ENCODE assay signal across 17 mouse cellular contexts in genomic region chr2:71033987-71034386, GRCm38 (mm10). TPM values are rescaled to one million over a fixed set of nuclear protein-coding genes. Genes with fewer than 3 reads are reported as not detected.
DNase-seq lines count a peak whose midpoint lies in the region; ATAC-seq and TF ChIP-seq lines count a peak whose summit lies in the region.
"Had no signal": no experiment of that assay in that cellular context is flagged by ENCODE, and none has a peak within 500 bp of the region (broad histone marks: within the 10 kb centered on the region; RNA-seq: fewer than 3 reads in every experiment).

No protein-coding gene starts in this region.

- no peak overlapping the region for H3K9ac ChIP-seq in forebrain, embryonic 12.5 days
- H3K9ac ChIP-seq in forebrain, embryonic 16.5 days (replicated peaks; ENCODE audit: low read depth, low read length), result no peak overlapping the region
- 0 out of 2 replicates have a peak overlapping the region, but pooled peaks have one; percentile 22 for H3K9ac ChIP-seq in neural tube, embryonic 13.5 days
- H3K9ac ChIP-seq: intestine, embryonic 15.5 days; lung, embryonic 14.5 days; neural tube, embryonic 12.5 days had no signal

- H3K27me3 ChIP-seq in forebrain, embryonic 12.5 days, result no peaks in the 10 kb centered on the region
- H3K27me3 ChIP-seq in forebrain, embryonic 16.5 days (replicated peaks; ENCODE audit: control insufficient read depth, insufficient read depth, low read length), result no peaks in the 10 kb centered on the region
- H3K27me3 ChIP-seq in neural tube, embryonic 13.5 days, result no peaks in the 10 kb centered on the region
- H3K27me3 ChIP-seq in kidney, adult 2 months (replicated peaks; ENCODE audit: control insufficient read depth, insufficient read depth, low read length), result no peaks in the 10 kb centered on the region
- H3K27me3 ChIP-seq: intestine, embryonic 15.5 days; neural tube, embryonic 12.5 days had no signal

- no peak overlapping the region for H3K4me3 ChIP-seq in forebrain, embryonic 12.5 days (replicated peaks)
- no peak overlapping the region for H3K4me3 ChIP-seq in forebrain, embryonic 16.5 days (replicated peaks; ENCODE audit: low read length)
- no peak overlapping the region for H3K4me3 ChIP-seq in neural tube, embryonic 13.5 days
- H3K4me3 ChIP-seq in olfactory bulb, adult 2 months (ENCODE audit: insufficient read depth, low read depth, low read length), result no peak overlapping the region
- H3K4me3 ChIP-seq in kidney, adult 2 months (ENCODE audit: insufficient read depth, low read depth, low read length), result no peak overlapping the region
- H3K4me3 ChIP-seq: intestine, embryonic 15.5 days; neural tube, embryonic 12.5 days had no signal

- 45% methylated on average over 8 of the region's 8 CpGs for WGBS in forebrain, embryonic 12.5 days
- WGBS in forebrain, embryonic 16.5 days, result 45% methylated on average over 8 of the region's 8 CpGs
- 30% methylated on average over 8 of the region's 8 CpGs for WGBS in neural tube, embryonic 13.5 days
- WGBS in olfactory bulb, adult 2 months, result 33% methylated on average over 8 of the region's 8 CpGs
- WGBS in kidney, adult 2 months, result 88% methylated on average over 8 of the region's 8 CpGs

- H3K27ac ChIP-seq in forebrain, embryonic 12.5 days, result peak overlapping the region; percentile 10
- no peak overlapping the region; the same call in 1 of the 2 replicates for H3K27ac ChIP-seq in forebrain, embryonic 16.5 days (ENCODE audit: low read length)
- H3K27ac ChIP-seq in neural tube, embryonic 13.5 days (replicated peaks), result peak overlapping the region; percentile 64
- H3K27ac ChIP-seq in olfactory bulb, adult 2 months (ENCODE audit: insufficient read depth, low read depth, low read length), result peak overlapping the region; percentile 55; the same call in 1 of the 2 replicates
- no peak overlapping the region for H3K27ac ChIP-seq in kidney, adult 2 months (ENCODE audit: insufficient read depth, low read depth, low read length)
- H3K27ac ChIP-seq: intestine, embryonic 15.5 days; neural tube, embryonic 12.5 days had no signal

- peak; percentile 51; the same call in 1 of the 2 replicates for ATAC-seq in forebrain, embryonic 12.5 days (ENCODE audit: low FRiP score)
- no peak for ATAC-seq in forebrain, embryonic 16.5 days
- peak; percentile 54; the same call in 1 of the 2 replicates for ATAC-seq in neural tube, embryonic 13.5 days (ENCODE audit: low read depth)
- ATAC-seq: intestine, embryonic 15.5 days had no signal

- H3K36me3 ChIP-seq in forebrain, embryonic 12.5 days (replicated peaks), result no peaks in the 10 kb centered on the region
- H3K36me3 ChIP-seq in forebrain, embryonic 16.5 days (ENCODE audit: control insufficient read depth, insufficient read depth), result no peaks in the 10 kb centered on the region
- no peaks in the 10 kb centered on the region for H3K36me3 ChIP-seq in neural tube, embryonic 13.5 days
- no peaks in the 10 kb centered on the region for H3K36me3 ChIP-seq in kidney, adult 2 months (ENCODE audit: control insufficient read depth, insufficient read depth, low read length)
- H3K36me3 ChIP-seq: intestine, embryonic 15.5 days; neural tube, embryonic 12.5 days had no signal

- no peak for TF ChIP-seq CTCF in olfactory bulb, adult 2 months (IDR thresholded peaks at IDR 0.05; ENCODE audit: insufficient read depth, low read depth, low read length)
- TF ChIP-seq CTCF in kidney, adult 2 months (conservative IDR thresholded peaks at IDR 0.05; ENCODE audit: insufficient read depth, insufficient read length, low read depth, low read length), result no peak

- no peak overlapping the region for H3K4me2 ChIP-seq in forebrain, embryonic 12.5 days
- H3K4me2 ChIP-seq in forebrain, embryonic 16.5 days (ENCODE audit: low read length), result no peak overlapping the region
- no peak overlapping the region for H3K4me2 ChIP-seq in neural tube, embryonic 13.5 days
- H3K4me2 ChIP-seq: intestine, embryonic 15.5 days; lung, embryonic 14.5 days; neural tube, embryonic 12.5 days had no signal

- TF ChIP-seq POLR2A in olfactory bulb, adult 2 months (IDR thresholded peaks at IDR 0.05; ENCODE audit: insufficient read depth, low read depth, low read length), result no peak
- TF ChIP-seq POLR2A in kidney, adult 2 months (IDR thresholded peaks at IDR 0.05; ENCODE audit: low read depth, low read length), result no peak

- no peak for DNase-seq in neural tube, embryonic 10.5 days (ENCODE audit: extremely low spot score, low spot score)
- peak; percentile 47 for DNase-seq in heart, postnatal 4 days
- no peak for DNase-seq in cerebellum, postnatal 4 days (ENCODE audit: low spot score in 2 of 2)
- no peak for DNase-seq in kidney, adult 2 months
- DNase-seq: cerebellum, adult 18-20 months; embryo, embryonic 11 days; gastrocnemius, postnatal 25 days; kidney, postnatal 14 days; layer of hippocampus, postnatal 36 days; lung, embryonic 14.5 days; right cerebral cortex, postnatal 14 days had no signal

- H3K9me3 ChIP-seq in forebrain, embryonic 12.5 days, result no peaks in the 10 kb centered on the region
- H3K9me3 ChIP-seq in forebrain, embryonic 16.5 days (ENCODE audit: control insufficient read depth, low read length), result no peaks in the 10 kb centered on the region
- H3K9me3 ChIP-seq in neural tube, embryonic 13.5 days, result no peaks in the 10 kb centered on the region
- H3K9me3 ChIP-seq: intestine, embryonic 15.5 days; neural tube, embryonic 12.5 days had no signal

- H3K4me1 ChIP-seq in forebrain, embryonic 12.5 days, result peaks cover 20% of the 10 kb centered on the region
- H3K4me1 ChIP-seq in forebrain, embryonic 16.5 days (replicated peaks; ENCODE audit: control insufficient read depth, insufficient read depth, low read length), result peaks cover 30% of the 10 kb centered on the region
- H3K4me1 ChIP-seq in neural tube, embryonic 13.5 days (replicated peaks), result peaks cover 32% of the 10 kb centered on the region
- peaks cover 6% of the 10 kb centered on the region for H3K4me1 ChIP-seq in olfactory bulb, adult 2 months (ENCODE audit: control insufficient read depth, insufficient read depth, low read length)
- H3K4me1 ChIP-seq in kidney, adult 2 months (ENCODE audit: control insufficient read depth, insufficient read depth, low read length), result peaks cover 3% of the 10 kb centered on the region; the same call in 1 of the 2 replicates
- H3K4me1 ChIP-seq: intestine, embryonic 15.5 days had no signal

RNA-seq across cellular contexts. Expression of gene Dcaf17, which starts 21.1 kb away (rescaled TPM):
- 40.0 and 41.0 TPM in 2 replicates for polyA plus RNA-seq in forebrain, embryonic 12.5 days (2016; fragmentation: Nextera tagmentation; extraction: Ambion mirVana)
- 37.2 and 43.3 TPM in 2 replicates for polyA plus RNA-seq in forebrain, embryonic 16.5 days (2015; fragmentation: Nextera tagmentation; extraction: Ambion mirVana)
- 30.4 and 32.7 TPM in 2 replicates for polyA plus RNA-seq in neural tube, embryonic 13.5 days (2015; fragmentation: Nextera tagmentation; extraction: Ambion mirVana)
- total RNA-seq in heart, postnatal 4 days (2021), result 1 to 10 TPM; 5.2 to 7.1 TPM
- not detected in 2 replicates for polyA plus RNA-seq in olfactory bulb, adult 2 months (2012; ENCODE audit: insufficient read depth, insufficient read length, low replicate concordance, missing spikeins)
- 3.7 and 3.8 TPM in 2 replicates for polyA plus RNA-seq in kidney, adult 2 months (2012; rRNA removed)

RNA-seq across cellular contexts. Expression of gene Mettl8, which starts 21.4 kb away (rescaled TPM):
- 18.1 and 19.5 TPM in 2 replicates for polyA plus RNA-seq in forebrain, embryonic 12.5 days (2016; fragmentation: Nextera tagmentation; extraction: Ambion mirVana)
- polyA plus RNA-seq in forebrain, embryonic 16.5 days (2015; fragmentation: Nextera tagmentation; extraction: Ambion mirVana), result 15.3 and 15.4 TPM in 2 replicates
- polyA plus RNA-seq in neural tube, embryonic 13.5 days (2015; fragmentation: Nextera tagmentation; extraction: Ambion mirVana), result 18.6 and 20.6 TPM in 2 replicates
- total RNA-seq in heart, postnatal 4 days (2021), result 1 to 10 TPM; 4.4 to 5.7 TPM
- polyA plus RNA-seq in olfactory bulb, adult 2 months (2012; ENCODE audit: insufficient read depth, insufficient read length, low replicate concordance, missing spikeins), result not detected in 2 replicates
- polyA plus RNA-seq in kidney, adult 2 months (2012; rRNA removed), result 5.3 and 6.6 TPM in 2 replicates

Comparison
In these comparisons a context has a peak if more than half of its experiments do, and no peak if none do; other contexts are left out.
1. H3K27ac ChIP-seq: peak in forebrain, embryonic 12.5 days (single experiment), neural tube, embryonic 13.5 days (single experiment) and olfactory bulb, adult 2 months (single experiment); none in forebrain, embryonic 16.5 days (single experiment) and kidney, adult 2 months (single experiment).